Mouse (Mus musculus): Measurements from ENCODE around the gene Fam57b.
"Not testable (repeated sequence)": the region's sequence is repeated elsewhere in the genome, so short reads cannot be mapped to it uniquely, and the experiment has no call there.

Fam57b gene

DNA sequence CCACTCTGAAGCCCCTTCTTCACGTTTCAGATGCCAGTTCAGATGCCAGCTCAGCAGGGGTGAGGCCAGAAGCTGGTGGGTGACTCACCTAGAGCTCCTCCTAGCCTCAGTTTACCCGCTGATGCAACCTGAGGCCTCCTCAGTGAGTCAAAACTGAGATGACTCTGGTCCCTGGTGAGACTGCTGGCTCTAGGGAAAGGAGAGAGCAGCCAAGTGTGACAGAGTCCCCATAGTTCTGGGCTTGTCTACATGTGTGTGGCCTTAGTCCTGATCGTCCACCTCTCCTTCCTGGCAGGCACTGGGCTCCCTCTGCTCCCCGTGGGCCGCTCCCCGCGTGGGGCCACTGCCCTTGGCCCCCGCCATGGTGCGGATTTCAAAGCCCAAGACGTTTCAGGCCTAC lies 20.0 kb upstream of the Fam57b start:
- DNase-seq (ENCODE audit: extremely low spot score, low read depth, low spot score) = no peak

DNA sequence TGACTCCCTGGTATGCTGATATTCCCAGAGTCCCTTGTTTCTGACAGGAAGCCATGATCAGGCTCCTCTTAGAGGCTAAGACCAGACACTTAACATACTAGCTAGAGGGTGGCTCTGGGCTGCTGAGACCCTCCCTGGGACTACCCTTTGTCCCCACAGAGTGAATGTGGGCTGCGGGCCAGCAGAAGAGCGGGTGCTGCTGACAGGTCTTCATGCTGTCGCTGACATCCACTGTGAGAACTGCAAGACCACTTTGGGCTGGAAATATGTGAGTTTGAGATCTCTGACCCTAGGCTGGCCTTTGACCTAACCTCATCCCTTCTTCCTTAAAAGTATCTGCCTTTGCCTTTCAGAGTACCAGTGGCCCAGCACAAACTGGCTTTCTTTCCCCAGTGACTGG lies 19.3 kb upstream of the Fam57b start:
- DNase-seq (ENCODE audit: extremely low spot score, low read depth, low spot score) = no peak

GRCm38 (mm10) chr7:126779101-126779500 lies 18.4 kb upstream of the Fam57b start:
- DNase-seq (ENCODE audit: extremely low spot score, low read depth, low spot score) = not testable (repeated sequence)

DNA sequence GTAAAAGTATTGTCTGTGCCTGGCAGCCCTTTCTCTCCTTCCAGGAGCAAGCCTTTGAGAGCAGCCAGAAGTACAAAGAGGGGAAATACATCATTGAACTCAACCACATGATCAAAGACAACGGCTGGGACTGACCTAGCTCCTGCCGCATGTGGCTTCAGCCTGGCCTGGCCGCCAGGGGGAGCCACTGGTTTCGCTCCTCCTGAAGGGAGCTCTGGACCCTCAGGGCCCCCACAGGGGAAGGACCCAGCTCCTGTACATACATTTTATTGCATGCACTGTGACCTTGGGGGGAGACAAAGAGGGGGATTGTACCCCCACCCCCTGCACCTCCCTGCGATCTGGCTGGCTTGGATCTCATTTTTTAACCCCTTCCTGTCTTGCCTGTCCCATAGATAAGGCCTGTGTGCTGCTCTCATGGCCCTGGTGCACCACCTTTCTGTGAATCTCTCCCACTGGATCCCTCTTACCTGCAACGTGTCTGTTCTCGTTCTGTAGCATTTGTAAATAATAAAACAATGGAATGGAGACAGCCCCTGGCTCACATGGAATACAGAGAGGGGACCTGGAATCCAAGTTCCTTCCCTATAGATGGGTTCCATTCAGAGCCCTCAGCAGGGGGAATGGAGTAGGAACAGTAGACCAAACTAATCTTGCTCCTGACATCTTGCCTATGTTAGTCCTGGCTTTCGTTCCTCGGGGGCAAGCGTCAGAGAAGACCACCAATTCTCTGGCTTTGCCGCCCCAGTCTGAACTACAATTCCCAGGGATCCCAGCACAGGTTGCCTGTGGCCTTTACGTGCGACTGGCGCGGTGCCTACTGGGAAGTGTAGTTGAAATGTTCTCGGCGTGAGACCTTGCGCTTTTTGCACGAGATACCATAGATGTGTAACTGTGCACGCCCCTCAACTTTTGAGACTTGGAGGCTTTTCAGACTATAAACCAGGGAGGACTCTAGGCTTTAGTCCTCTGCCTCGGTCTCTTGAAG lies 17.2 kb upstream of the Fam57b start:
- peak; percentile 81 for DNase-seq (ENCODE audit: extremely low spot score, low read depth, low spot score)

GRCm38 (mm10) chr7:126780971-126781635 lies 16.4 kb upstream of the Fam57b start, which contains the start of gene Tbx6:
Gene Tbx6, plus strand, starts transcription at chr7:126781483.
- no peak for DNase-seq (ENCODE audit: extremely low spot score, low read depth, low spot score)

GRCm38 (mm10) chr7:126781661-126782370 lies 15.7 kb upstream of the Fam57b start:
- DNase-seq (ENCODE audit: extremely low spot score, low read depth, low spot score) = no peak

GRCm38 (mm10) chr7:126782693-126783092 lies 14.8 kb upstream of the Fam57b start:
- DNase-seq (ENCODE audit: extremely low spot score, low read depth, low spot score) = no peak

DNA sequence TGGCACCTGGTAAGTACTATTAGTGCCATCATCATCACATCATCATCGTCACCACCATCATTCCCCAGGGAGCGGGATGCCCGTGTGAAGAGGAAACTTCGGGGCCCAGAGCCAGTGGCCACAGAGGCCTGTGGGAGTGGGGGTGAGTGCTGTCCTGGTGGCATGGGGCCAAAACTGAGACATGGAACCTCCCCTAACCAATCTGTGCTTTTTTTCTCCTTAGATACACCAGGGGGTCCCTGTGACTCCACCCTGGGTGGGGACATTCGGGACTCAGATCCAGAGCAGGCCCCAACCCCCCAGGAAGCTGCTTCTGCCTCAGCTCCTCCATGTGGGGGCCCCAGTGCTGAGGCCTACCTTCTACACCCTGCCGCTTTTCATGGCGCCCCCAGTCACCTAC lies 13.0 kb upstream of the Fam57b start:
- DNase-seq (ENCODE audit: extremely low spot score, low read depth, low spot score) = no peak

DNA sequence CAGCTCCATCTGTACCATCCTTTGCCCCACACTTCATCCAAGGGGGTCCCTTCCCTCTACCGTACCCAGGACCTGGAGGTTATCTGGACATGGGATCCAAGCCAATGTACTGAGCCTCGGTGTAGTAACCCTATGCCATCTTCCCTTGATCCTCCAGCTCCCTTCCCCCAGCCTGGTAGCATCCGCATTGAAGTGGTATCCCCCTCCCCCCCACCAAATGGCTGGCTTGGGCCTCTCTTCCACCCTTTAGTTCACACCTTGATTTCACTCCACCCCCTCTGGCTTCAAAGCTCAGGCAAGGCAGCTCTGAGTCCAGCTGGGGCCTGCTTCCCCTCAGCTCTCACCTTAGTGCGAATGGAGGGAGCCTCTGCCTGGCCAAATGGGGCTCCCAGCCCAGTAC lies 12.4 kb upstream of the Fam57b start:
- no peak for DNase-seq (ENCODE audit: extremely low spot score, low read depth, low spot score)

DNA sequence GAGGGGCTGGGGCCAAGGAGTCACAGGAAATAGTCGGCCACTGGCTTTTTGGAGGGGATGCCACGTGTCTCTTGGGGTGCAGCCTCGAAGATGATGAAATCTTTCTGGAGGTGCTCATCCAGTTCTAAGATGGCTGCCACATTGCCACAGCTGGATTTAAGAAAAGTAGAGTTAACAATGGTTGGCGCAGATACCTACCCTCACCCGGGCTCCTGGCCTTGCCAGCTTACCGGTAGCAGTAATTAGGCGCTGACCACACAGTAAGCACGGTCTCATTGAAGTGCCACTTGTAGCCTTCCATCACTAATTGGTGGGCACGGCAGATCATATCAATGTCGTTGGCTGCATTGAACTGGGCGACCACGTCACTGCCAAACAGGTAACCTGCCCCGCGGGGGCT lies 11.3 kb upstream of the Fam57b start:
- no peak for DNase-seq (ENCODE audit: extremely low spot score, low read depth, low spot score)

DNA sequence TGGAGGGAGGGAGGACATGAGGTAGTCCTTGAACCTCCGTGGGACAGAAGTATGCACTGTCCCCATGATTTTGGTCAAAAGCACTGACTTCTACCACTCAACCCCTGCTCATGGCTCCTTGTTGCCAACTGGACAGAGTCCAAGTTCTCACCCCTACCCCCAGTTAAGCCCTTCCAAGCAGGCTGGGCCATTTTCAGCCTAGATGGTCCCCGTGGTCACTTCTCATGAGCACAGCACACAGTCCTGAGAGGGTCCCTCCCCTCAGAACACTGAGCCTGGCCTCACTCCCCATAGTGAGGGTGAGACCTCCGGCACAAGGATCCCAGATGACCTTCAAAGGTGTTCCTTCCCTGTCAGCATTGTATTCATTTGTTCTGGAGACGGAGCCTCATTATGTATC lies 8.3 kb upstream of the Fam57b start:
- no peak for DNase-seq (ENCODE audit: extremely low spot score, low read depth, low spot score)

DNA sequence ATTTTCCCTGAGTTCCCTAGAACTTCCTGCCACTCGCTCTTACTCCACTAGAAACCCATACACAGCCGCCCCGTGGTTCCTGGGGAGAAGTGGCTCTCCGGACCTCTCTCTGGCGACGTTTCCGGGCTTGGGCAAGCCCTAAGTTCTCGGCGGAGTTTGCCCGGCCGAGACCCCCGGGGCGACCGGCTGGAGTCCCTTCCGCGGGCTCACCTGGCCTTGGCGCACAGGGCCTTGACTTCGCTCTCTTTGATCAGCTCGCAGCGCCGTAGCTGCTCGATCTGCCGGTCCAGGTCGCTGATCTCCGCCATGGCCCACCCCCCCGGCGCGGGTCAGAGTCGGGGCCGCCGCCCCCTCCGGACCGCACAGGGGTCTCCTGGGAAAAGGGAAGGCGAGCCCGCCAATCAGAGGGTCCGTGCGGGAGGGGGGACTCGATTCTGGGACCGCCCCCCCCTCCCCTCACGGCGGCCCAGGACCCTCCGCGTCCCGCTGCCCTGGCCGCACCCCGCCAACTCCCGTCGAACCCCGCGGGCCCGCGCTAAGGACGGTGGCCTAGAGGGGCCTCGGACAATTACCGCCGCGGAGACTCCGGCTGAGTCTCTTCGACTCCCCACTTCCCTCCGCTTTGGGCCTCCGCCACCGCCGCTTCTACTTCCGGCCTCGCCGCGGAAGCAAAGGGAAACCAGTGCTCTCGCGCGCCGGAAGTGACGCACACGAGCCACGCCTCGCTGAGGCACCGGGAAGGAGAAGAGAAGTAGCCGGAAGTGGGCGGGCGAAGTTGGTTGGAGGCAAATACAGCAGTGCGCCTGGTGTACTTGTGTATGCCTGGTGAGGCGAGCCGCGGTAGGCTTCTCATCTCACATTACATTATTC lies 5.4 kb upstream of the Fam57b start, which contains the start of gene Ppp4c:
Gene Ppp4c (minus strand): TSS at position 646 of the 870 bp plus-strand sequence.
- peak; percentile 78 for DNase-seq (ENCODE audit: extremely low spot score, low read depth, low spot score)

DNA sequence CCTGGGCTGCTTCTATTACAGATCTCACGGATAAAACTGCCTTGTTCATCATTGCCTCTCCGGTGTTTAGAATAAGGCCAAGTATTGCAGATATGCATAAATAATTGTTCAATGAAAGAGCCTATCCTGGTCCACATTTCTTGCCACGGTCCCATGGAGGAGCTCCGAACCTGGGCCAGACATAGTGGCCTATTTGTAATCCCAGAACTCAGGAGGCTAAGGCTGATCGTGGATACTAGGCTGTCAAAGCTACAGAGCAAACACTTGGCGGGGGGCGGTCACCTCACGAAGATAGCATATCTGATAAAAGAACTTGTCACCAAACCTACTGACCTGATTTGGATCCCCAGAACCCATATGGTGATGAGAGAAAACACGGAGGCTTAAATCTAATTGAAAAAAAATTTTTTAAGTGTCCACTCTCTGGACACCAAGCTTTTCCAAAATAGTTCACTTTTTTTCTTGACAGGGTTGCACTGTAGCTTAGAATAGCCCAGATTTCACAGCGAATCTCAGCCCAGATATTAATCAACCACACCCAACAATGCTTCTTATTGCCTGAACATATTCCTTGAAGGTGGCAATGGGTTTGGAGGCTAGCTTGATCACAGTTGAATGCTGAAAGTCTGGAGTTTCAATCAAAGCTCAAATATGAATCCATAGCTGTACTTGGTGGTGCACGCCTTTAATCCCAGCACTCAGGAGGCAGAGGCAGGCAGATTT lies 4.6 kb upstream of the Fam57b start:
- no peak for DNase-seq (ENCODE audit: extremely low spot score, low read depth, low spot score)

DNA sequence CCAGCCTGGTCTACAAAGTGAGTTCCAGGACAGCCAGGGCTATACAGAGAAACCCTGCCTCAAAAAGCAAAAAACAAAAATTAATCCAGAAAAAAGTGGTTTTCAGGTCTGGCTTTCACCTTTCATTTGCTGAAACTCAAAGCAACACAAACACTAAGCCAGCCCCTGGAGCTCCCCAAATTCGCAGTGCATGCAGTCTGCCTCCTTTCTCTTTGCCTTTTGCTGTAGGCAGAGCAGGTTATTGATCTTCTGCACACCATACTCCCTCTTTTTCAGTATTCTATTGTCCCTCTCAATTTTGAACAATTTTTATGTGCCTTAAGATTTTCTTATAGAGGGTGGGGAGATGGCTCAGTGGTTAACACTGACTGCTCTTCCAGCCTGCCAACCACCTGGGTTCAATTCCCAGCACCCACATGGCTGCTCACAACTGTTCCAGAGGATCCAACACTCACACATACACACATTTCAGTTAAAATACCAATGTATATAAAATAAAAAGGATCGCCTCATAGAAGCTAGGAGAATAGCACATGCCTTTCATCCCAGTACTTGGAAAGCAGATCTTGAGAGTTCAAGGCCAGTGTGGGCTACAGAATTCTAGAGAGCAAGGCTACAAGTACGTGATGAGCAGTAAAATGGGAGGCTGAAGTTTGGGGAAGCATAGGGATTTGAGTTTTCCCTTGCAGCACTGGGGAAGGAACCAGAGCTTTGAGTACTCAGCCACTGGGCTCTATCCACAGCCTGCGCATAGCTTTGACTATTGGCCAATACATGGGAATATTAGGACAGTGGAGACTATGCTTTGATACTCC lies 3.8 kb upstream of the Fam57b start:
- no peak for DNase-seq (ENCODE audit: extremely low spot score, low read depth, low spot score)

- DNase-seq (ENCODE audit: extremely low spot score, low read depth, low spot score) = no peak
These were observed 3.2 kb upstream of the Fam57b start for GRCm38 (mm10) chr7:126794271-126794605.

DNA sequence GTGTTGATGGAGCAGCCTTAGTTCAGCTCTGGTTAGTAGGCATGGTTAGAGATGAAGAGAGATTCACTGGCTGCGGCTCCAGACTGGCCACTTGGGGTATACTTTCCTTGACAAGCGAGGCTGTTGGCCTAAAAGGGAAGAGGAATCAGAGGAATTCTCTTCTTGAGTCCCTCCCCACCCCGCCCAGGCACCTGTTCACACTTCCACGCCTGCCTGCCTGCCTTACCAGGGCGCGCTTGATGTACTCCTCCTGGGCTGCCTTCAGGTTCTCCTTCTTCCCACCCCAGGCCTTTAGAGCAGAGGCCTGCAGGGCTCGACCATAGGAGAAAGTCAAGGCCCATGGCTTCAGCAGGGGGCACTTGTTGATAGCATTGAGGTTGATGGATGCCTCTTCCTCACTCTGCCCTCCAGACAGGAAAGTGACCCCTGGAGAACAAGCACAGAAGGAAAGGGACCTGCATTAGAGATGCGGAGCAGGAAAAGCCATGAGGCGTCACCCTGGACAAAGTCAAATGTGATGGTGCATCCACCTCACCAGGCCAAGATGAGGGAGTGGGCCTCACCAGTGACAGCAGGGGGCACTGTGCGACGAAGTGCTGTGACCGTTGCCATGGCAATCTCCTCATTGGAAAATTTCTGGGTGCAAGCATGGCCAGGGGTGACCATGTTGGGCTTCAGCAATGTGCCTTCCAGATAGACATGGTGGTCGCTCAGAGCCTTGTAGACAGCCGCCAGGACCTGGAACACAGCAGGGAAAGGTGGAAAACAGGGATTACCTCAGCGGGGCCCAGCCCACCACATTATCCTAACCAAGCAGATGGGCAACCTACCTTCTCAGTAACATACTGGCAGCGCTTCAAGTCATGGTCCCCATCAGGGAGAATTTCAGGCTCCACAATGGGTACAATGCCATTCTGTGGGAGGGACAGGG lies 1.8 kb upstream of the Fam57b start:
- no peak for DNase-seq (ENCODE audit: extremely low spot score, low read depth, low spot score)

DNA sequence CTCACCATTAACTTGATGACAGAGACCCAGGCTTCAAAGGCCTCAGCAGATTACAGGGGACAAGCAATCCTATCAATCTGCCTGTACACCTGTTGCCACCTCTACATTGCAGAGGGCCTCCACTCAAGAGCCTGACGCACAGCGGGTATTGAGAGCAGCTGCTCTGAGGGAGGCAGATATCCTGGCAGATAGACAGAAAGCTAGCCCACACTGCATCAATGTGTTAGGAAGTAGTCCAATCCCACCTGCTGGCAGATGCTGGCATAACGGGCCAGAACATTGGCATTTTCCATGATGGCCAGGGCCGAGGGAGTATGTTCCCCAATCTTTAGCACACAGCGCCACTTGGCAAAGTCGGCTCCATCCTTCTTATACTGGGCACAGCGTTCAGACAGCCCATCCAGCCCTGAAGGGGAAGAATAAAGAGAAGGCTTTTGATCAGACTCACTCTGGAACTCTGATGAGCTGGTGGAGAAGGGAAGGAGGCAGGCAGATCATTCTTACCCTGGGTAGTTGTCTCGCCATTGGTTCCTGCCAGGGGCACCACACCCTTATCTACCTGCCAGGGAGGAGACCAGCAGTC lies 1.0 kb upstream of the Fam57b start:
- DNase-seq (ENCODE audit: extremely low spot score, low read depth, low spot score) = no peak

Measured in hindlimb bud, embryonic 11.5 days (tissue).